Mouse (Mus musculus): Measurements from ENCODE around the gene M1ap.

Gene M1ap

DNA sequence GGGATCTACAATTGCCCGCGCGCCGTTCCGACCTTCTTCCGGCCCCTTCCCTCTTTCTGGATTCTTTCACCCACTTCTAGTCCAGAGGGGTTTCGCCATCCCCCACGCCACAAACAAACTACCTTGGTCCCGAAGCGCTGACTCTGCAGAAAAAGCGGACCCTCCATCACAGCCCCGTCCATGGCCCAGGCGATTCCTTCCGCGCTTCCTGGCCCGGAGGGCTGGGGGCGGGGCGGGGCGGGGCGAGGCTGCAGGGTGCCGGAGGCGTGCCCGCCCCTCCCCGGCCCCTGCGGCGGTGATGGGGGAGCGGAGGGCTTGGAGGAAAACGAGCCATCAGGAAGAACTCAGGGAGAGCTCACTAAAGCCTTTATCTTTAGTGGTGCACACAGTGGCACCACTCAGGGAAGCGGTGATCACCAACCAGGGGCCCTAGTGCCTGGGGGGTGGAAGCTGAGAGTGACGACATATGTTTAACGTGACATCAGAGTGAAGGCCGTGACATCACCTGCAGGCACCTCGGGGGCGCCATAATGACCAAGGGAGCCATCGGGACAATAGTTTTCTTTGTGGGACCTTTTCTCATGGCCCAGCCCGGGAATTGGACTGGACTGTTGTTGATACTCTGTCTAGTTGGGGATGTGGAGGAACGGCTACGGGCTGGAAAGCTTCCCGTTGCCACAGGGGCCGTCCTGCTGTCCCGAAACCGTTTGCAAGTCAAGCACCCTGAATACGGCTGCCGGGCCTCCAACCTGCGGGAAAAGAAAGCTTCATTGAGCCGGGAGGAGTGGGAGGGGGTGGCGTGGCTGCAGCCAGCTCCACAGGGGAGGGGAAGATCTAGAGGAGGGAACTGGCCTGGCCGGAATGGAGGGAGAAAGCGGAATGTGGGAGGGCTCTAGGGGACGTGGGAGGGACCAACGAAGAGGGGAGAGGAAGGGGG is 86.8 kb downstream of the M1ap start, which contains the start of the genes Dok1 and Loxl3:
TSS of gene Dok1 (minus strand) at position 223 of the 937 bp plus-strand sequence.
TSS of gene Loxl3 (plus strand) at position 925 of the 937 bp plus-strand sequence.
- DNase-seq (ENCODE audit: low read depth) = no peak

- no peak for DNase-seq (ENCODE audit: low read depth)
Measured at GRCm38 (mm10) chr6:83034463-83035055, 87.9 kb downstream of the M1ap start.

GRCm38 (mm10) chr6:83037188-83037587 is 90.5 kb downstream of the M1ap start:
- DNase-seq (ENCODE audit: low read depth) = no peak

- peak; percentile 74 for DNase-seq (ENCODE audit: low read depth)
Measured at GRCm38 (mm10) chr6:83038496-83039012, 91.9 kb downstream of the M1ap start.

DNA sequence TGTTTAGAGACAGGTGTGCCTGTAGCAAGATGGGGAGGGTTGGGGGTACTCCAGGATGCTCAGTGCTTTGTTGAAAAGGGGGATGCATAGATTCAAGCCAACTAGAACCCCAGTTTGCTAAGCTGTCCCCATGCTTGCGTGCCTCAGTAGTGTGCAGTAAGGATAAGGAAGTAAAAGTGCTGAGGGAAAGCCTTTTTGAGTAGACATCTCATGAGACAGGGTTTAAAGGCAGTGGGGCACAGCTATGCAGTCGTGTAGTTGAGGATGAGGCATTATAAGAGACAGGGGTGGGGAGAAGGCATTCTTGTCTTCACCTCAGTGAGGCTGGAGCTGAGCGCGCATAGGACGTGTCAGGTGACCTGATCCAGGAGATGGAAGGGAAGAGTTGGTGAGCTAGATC is 93.9 kb downstream of the M1ap start:
- DNase-seq (ENCODE audit: low read depth) = no peak

DNA sequence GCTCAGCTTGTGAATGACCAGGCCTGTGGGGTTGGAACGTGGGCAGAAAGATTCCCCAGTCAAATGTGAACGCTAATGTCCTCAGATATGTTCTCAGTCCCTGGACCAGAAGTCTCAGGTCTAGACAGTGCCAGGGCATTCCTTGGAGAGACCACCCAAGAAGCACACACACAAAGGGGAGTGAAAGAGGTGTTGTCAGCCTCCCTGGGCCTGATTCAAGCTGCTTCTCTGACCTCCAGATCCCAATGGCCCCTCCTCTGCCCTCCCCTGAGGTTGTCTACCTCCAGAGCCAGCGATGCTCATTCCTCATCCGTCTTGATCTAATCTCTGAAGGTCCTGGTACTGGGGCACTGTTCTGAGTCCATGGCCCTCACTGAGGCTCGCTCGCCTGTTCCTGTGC is 96.9 kb downstream of the M1ap start:
- DNase-seq (ENCODE audit: low read depth) = no peak

DNA sequence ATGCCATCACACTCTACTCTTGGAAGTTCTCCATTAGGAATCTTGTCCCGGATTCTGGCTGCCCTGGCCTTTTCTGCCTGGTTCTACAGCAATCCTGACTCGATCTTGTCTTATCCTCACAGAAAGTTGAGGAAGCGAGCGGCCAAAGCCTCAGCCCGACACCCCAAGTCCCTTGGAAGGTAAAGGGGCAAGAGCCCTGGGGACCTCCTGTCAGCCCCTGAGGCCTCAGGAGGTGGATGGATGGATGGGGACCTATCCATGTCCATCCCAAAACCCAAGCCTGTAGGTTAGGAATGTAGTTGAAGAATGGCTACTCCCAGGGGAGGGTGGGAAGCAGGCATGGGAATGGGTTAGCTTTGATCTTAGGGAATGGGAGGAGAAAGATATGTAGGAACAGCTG is 97.3 kb downstream of the M1ap start:
- DNase-seq (ENCODE audit: low read depth) = no peak

- DNase-seq (ENCODE audit: low read depth) = no peak
Measured at GRCm38 (mm10) chr6:83044742-83045141, 98.0 kb downstream of the M1ap start.

DNA sequence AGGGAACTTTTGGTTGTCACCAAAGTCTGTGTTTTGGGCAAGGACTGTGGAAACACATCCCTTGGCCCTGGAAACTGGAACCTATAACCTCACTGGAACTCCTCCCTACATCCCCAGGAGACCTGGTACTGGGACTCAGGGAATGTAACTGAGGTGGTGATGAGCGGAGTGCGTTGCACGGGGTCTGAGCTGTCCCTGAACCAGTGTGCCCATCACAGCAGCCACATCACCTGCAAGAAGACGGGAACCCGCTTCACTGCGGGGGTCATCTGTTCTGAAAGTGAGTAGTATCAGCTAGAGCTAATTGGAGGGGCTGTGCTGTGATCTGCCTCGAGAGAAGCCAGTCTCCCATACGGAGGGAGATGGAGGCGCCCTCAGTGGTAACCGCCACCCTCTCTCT is 102.7 kb downstream of the M1ap start:
- DNase-seq (ENCODE audit: low read depth) = no peak

DNA sequence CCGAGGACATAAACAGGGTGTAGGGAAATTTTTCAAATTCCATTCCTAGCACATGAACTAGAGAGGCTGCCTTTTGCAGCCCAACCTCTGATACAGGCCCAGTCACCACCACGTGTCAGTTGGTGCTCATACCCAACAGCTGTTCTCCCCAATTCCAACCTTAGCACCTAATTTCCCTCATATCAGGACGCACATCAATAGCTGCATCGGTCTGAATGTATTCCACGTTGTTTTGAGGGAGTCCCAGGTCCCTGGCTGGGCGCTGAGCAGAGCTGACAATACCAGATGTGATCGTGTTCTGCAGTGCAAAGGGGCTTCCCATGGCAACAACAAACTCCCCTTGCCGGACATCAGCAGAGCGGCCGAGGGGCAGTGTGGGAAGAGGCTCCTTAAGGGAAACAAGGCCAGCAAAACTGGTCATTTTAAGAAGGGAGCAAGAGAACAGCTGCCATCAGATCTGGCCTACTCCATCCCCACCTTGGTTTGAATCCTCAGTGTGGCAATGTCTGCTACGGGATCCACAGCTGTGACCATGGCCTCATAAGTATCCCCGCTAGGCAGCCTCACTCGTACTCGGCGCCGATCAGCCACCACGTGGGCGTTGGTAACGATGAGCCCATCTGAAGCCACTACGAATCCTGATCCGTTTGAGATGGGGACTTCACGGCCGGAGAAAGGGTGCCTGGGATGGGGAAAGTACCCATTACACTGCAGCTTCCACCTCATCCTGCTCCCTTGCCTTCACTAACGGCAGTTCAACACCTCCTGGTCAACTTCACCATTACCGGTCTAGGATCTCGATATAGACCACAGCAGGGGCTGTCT is 106.6 kb downstream of the M1ap start:
- peak; percentile 45 for DNase-seq (ENCODE audit: low read depth)

DNA sequence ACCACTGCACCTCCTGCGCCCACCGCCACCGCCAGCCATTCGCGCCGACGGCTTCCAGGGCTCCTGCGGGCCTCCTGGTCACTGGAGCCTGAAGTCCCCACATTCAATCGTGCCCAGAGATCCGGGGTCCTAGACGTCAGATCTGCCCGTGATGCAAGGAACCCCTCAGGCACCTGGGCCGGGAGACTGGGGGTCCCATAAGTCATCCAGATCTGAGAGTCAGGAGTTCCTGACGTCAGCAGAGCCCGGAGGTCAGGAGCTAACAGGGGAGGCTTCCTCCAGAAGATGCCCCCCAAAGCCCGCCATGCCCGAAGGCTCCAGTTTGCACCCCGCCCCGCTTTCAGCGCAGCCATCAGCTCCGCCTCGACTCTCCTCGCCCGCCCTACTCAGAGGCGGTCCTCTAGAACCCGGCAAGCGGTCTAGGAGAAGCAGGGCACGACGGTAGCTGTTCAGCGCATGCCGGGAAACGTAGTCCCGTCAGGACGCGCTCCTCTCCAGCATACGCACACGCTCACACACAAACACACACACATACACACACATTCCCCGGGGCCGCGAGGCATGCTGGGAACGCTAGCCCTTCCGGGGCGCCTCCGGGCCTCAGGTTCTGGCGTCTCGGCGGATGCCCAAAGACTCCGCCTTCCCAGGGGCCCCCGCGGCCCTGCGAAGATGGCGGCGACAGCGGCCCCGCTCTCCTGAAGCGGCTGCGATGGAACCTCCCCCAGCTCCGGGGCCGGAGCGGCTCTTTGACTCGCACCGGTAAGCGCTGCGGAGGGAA is 107.6 kb downstream of the M1ap start, which contains the start of gene Aup1:
TSS of gene Aup1 (plus strand) at position 448 of the 778 bp plus-strand sequence.
- peak; percentile 97 for DNase-seq (ENCODE audit: low read depth)

GRCm38 (mm10) chr6:83054871-83055431 is 108.2 kb downstream of the M1ap start, which contains the start of gene Htra2:
Gene Htra2 (minus strand): TSS chr6:83055273.
- DNase-seq (ENCODE audit: low read depth) = no peak

DNA sequence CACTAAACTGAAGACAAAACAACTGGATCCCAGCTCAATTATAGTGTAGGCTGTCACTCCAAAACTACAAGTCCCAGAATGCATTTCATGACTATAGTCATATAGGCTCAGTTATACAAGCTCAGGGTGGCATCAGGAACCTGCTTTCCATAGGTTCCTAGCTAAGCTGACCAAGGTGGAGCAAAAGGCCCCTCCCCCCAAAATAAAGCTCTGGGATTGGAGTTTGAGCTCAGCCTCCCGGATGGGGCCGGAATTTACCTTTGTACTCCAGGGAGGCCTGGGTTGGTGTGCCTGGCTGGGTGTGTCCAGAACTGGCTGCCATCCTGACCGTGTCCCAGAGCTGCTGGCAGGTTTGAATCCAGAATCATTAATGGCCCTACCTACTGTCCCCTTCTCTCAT is 111.1 kb downstream of the M1ap start, which contains the start of gene Dqx1:
TSS of gene Dqx1 (plus strand) at position 55 of the 400 bp plus-strand sequence.
- no peak for DNase-seq (ENCODE audit: low read depth)

- no peak for DNase-seq (ENCODE audit: low read depth)
Measured at GRCm38 (mm10) chr6:83058725-83059124, 112.0 kb downstream of the M1ap start.

DNA sequence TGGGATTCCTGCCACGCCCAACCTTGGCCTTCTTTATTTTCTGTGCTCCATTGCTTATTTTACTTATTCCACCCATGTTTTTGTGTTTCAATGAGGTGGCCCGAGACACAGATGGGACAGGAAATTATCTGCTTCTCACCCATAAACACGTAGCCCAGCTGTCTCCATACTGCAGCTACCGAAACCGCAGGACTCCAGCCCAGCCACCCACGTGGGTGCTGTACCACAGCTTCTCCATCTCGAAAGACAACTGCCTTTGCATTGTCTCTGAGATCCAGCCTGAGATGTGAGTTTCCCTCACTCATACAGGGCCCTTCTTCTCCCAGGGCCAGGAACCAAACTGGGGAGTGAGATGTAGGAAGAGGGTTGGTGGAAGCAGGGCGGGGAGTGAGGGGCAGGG is 119.3 kb downstream of the M1ap start:
- no peak for DNase-seq (ENCODE audit: low read depth)

DNA sequence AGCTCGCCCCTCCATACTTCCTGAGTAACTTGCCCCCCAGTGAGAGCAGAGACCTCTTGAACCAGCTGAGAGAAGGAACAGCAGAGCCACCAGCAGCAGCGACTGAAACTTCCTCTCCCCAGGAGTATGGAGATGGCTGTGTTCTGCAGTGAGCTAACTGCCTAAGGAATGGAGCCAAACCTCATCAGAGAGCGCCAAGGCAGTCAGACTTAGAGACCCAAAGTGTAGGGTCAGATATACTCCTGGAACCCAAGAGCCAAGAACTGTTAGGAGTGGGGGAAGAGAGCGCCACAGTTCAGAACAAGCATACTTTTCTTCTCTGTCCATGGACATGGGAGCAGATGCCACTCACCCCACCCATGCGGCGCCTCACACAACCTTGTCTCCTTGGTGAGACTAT is 119.7 kb downstream of the M1ap start:
- no peak for DNase-seq (ENCODE audit: low read depth)

GRCm38 (mm10) chr6:83068221-83068620 is 121.5 kb downstream of the M1ap start:
- DNase-seq (ENCODE audit: low read depth) = no peak

DNA sequence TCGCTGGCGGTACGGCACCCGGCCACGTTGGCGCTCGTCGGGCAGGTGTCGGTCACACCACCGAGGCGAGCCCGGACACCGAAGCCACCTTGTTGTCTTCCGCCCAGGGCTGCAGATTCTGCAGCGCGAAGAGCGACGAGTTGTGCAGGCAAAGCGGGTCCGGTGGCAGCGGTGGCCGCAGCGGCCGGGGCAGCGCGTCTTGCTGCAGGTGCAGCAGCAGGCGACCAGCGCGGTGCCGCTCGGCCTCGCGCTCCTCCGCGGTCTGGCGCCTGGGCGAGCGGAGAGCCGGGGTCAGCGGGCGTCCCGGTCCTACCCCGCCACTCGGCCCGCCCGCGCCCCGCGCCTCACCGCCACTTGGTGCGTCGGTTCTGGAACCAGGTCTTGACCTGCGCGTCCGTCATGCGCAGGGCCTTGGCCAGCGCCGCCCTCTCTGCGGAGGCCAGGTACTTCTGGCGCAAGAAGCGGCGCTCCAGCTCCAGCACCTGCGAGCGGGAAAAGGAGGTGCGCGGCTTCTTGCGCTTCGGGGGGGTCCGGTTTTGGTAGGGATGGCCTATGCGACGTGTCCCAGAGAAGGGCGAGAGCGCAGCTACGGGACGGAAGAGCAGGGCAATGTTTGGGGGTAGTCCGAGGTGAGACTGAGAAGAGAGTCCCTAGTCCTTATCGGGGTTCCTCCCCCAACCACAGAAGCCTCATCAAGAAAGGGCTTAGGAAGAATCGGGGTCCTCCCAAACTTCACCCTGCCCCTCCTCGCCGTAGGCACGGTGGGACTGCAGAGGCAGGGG is 122.2 kb downstream of the M1ap start:
- no peak for DNase-seq (ENCODE audit: low read depth)

GRCm38 (mm10) chr6:83069488-83070246 is 123.0 kb downstream of the M1ap start:
- DNase-seq (ENCODE audit: low read depth) = no peak

DNA sequence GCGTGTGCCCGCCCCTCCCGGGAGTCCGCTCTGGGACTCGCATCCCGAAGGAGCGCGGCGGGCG is 123.4 kb downstream of the M1ap start, which contains the start of gene Tlx2:
TSS of gene Tlx2 (minus strand) at position 47 of the 64 bp plus-strand sequence.
- DNase-seq (ENCODE audit: low read depth) = no peak

All from c-Kit-positive CD71-positive TER-119-negative erythroid progenitor cells, embryonic 14.5 days (primary cell).